Mouse (Mus musculus): ENCODE results near the gene Rhbdf1. TPM values are rescaled to one million over a fixed set of nuclear protein-coding genes. Genes with fewer than 3 reads are reported as not detected.

Gene Rhbdf1
- total RNA-seq, 2 experiments from 2014 or later: 11.1 to 14.2 TPM

GRCm38 (mm10) chr11:32241391-32241790 is 19.3 kb upstream of the Rhbdf1 start:
- no peak for DNase-seq (ENCODE audit: low spot score in 2 of 2)

GRCm38 (mm10) chr11:32238093-32238860 is 16.2 kb upstream of the Rhbdf1 start:
- peak; percentile 74 to 77 for DNase-seq (ENCODE audit: low spot score in 2 of 2)

- no peak for DNase-seq (ENCODE audit: low spot score in 2 of 2)
Observed at GRCm38 (mm10) chr11:32237411-32237795, 15.3 kb upstream of the Rhbdf1 start.

- no peak for DNase-seq (ENCODE audit: low spot score in 2 of 2)
Observed at GRCm38 (mm10) chr11:32236712-32237410, 14.8 kb upstream of the Rhbdf1 start.

GRCm38 (mm10) chr11:32236132-32236531 is 14.0 kb upstream of the Rhbdf1 start:
- no peak for DNase-seq (ENCODE audit: low spot score in 2 of 2)

- peak; percentile 58 to 76 for DNase-seq (ENCODE audit: low spot score in 2 of 2)
Observed at GRCm38 (mm10) chr11:32235646-32236045, 13.5 kb upstream of the Rhbdf1 start.

- DNase-seq (ENCODE audit: low spot score in 2 of 2): no peak
Observed at GRCm38 (mm10) chr11:32234816-32235485, 12.9 kb upstream of the Rhbdf1 start.

GRCm38 (mm10) chr11:32233895-32234294 is 11.8 kb upstream of the Rhbdf1 start:
- no peak for DNase-seq (ENCODE audit: low spot score in 2 of 2)

GRCm38 (mm10) chr11:32232848-32233247 is 10.7 kb upstream of the Rhbdf1 start:
- DNase-seq (ENCODE audit: low spot score in 2 of 2): no peak

- peak in 1 of 2 experiments; percentile 73 for DNase-seq (ENCODE audit: low spot score in 2 of 2)
Observed at GRCm38 (mm10) chr11:32231125-32231524, 9.0 kb upstream of the Rhbdf1 start.

- peak; percentile 62 to 63 for DNase-seq (ENCODE audit: low spot score in 2 of 2)
Observed at GRCm38 (mm10) chr11:32230220-32230619, 8.1 kb upstream of the Rhbdf1 start.

GRCm38 (mm10) chr11:32228292-32228845 is 6.3 kb upstream of the Rhbdf1 start:
- DNase-seq (ENCODE audit: low spot score in 2 of 2): no peak

GRCm38 (mm10) chr11:32227555-32227954 is 5.5 kb upstream of the Rhbdf1 start:
- DNase-seq (ENCODE audit: low spot score in 2 of 2): no peak

GRCm38 (mm10) chr11:32227041-32227440 is 4.9 kb upstream of the Rhbdf1 start:
- DNase-seq (ENCODE audit: low spot score in 2 of 2): no peak

- peak; percentile 87 to 92 for DNase-seq (ENCODE audit: low spot score in 2 of 2)
Observed at GRCm38 (mm10) chr11:32226124-32226871, 4.2 kb upstream of the Rhbdf1 start, which contains the start of gene Mpg. TSS of gene Mpg (plus strand) at chr11:32226505.

GRCm38 (mm10) chr11:32225222-32226104 is 3.4 kb upstream of the Rhbdf1 start:
- no peak for DNase-seq (ENCODE audit: low spot score in 2 of 2)

GRCm38 (mm10) chr11:32224468-32225139 is 2.5 kb upstream of the Rhbdf1 start:
- no peak for DNase-seq (ENCODE audit: low spot score in 2 of 2)

GRCm38 (mm10) chr11:32223297-32223967 is 1.3 kb upstream of the Rhbdf1 start:
- DNase-seq (ENCODE audit: low spot score in 2 of 2): no peak

Data from left cerebral cortex, adult 18-20 months (tissue).